Mouse (Mus musculus) Patski (cell line): ENCODE measurements around the gene Upk3b. TPM values are rescaled to one million over a fixed set of nuclear protein-coding genes. Genes with fewer than 3 reads are reported as not detected.
"Not testable (repeated sequence)": the region's sequence is repeated elsewhere in the genome, so short reads cannot be mapped to it uniquely, and the experiment has no call there.

ENCODE experiments used
- ATAC-seq: fragments of 100-300 bp; one replicate; pipeline ENCODE4 v1.8.0; 2021
- CTCF ChIA-PET: fragments of 350-600 bp; sonication (Branson Sonifier 250); formaldehyde crosslinking; loops from one replicate; lab custom pipeline; 2022; ENCODE audit warnings: inconsistent platforms; lab: Charles Lee
- POLR2A ChIA-PET: fragments of 350-600 bp; sonication (Branson Sonifier 250); formaldehyde crosslinking; loops from one replicate; lab custom pipeline; 2022; ENCODE audit warnings: antibody characterized with exemption, inconsistent platforms; lab: Charles Lee
- DNase-seq: peaks from one replicate; pipeline ENCODE4 v3.0.0-alpha.2; 2011; ENCODE audit warnings: low read depth, low spot score
- H3K27me3 ChIP-seq: fragments of 371-371 bp; one replicate; pipeline ENCODE4 v1.5.1; 2021
- CTCF ChIP-seq: fragments of 100-300 bp; IDR thresholded peaks from one replicate; pipeline ENCODE4 v1.5.1; 2021
- in situ Hi-C: fragments of 300-500 bp; cut with MboI; formaldehyde crosslinking; loops from 3 replicates; pipeline ENCODE4 v1.11.1; 2018; ENCODE audit warnings: low pct_unique_long_range_greater_than_20kb, mixed read lengths
- polyA plus RNA-seq: library from polyadenylated mRNA; unstranded; gene quantifications from one replicate; pipeline ENCODE4 v1.2.3, GENCODE M21; 2021

Upk3b gene
- polyA plus RNA-seq, 1 experiment from 2014 or later = 0.95 TPM

GRCm38 (mm10) chr5:136049926-136050325 is 11.6 kb downstream of the Upk3b start:
- in situ Hi-C loops = loop anchor here (5.0 kb wide), 2 partner anchors 68 to 148 kb away; partner anchors contain the start of gene Zp3
- CTCF ChIA-PET = interaction anchor here (2.0 to 4.9 kb wide), 3 partner anchors 11 to 68 kb away, joined by 5 to 35 read pairs (median 16); no protein-coding TSS in a partner anchor
- no peak for TF ChIP-seq CTCF
- ATAC-seq (peak; percentile 22), DNase-seq (peak; percentile 98)
- POLR2A ChIA-PET = interaction anchor here (2.1 kb wide), 1 partner anchor 31 kb away, joined by 4 read pairs; no protein-coding TSS in a partner anchor
- no peaks in the 10 kb centered on the region for H3K27me3 ChIP-seq

- DNase-seq = peak; percentile 100
- in situ Hi-C loops = no loop called here
- no peaks in the 10 kb centered on the region for H3K27me3 ChIP-seq
- POLR2A ChIA-PET = interaction anchor here (0.6 to 2.1 kb wide), 4 partner anchors 32 to 311 kb away, joined by 3 to 4 read pairs (median 3); partner anchors contain the start of gene Orai2
- peak; percentile 86 for ATAC-seq
- CTCF ChIA-PET = interaction anchor here (1.3 to 4.9 kb wide), 3 partner anchors 10 to 174 kb away, joined by 3 to 35 read pairs (median 4); no protein-coding TSS in a partner anchor
- no peak for TF ChIP-seq CTCF
Observed at GRCm38 (mm10) chr5:136051231-136052085, 13.2 kb downstream of the Upk3b start.

- ATAC-seq (peak; percentile 42), DNase-seq (peak; percentile 91)
- CTCF ChIA-PET = interaction anchor here (0.8 to 4.9 kb wide), 3 partner anchors 8 to 66 kb away, joined by 3 to 35 read pairs (median 3); no protein-coding TSS in a partner anchor
- no peak for TF ChIP-seq CTCF
- no peaks in the 10 kb centered on the region for H3K27me3 ChIP-seq
- POLR2A ChIA-PET = interaction anchor here (0.7 kb wide), 1 partner anchor 36 kb away, joined by 4 read pairs; no protein-coding TSS in a partner anchor
- in situ Hi-C loops = no loop called here
Observed at GRCm38 (mm10) chr5:136052861-136053655, 14.8 kb downstream of the Upk3b start.

- ATAC-seq (no peak), DNase-seq (no peak)
- no peak for TF ChIP-seq CTCF
- no peaks in the 10 kb centered on the region for H3K27me3 ChIP-seq
- in situ Hi-C loops = no loop called here
- ChIA-PET POLR2A (interaction anchor here (0.6 kb wide), 1 partner anchor 127 kb away, joined by 3 read pairs; no protein-coding TSS in a partner anchor), CTCF (interaction anchor here (1.0 to 1.8 kb wide), 3 partner anchors 9 to 68 kb away, joined by 3 to 7 read pairs (median 4); no protein-coding TSS in a partner anchor)
Observed at GRCm38 (mm10) chr5:136054301-136055077, 16.2 kb downstream of the Upk3b start, which contains the start of gene Upk3bl. Gene Upk3bl (plus strand): TSS chr5:136054492.

GRCm38 (mm10) chr5:136056062-136056461 is 17.8 kb downstream of the Upk3b start:
- no peak for TF ChIP-seq CTCF
- in situ Hi-C loops = no loop called here
- ATAC-seq (no peak), DNase-seq (no peak)
- ChIA-PET POLR2A (no interaction called here), CTCF (interaction anchor here (1.3 kb wide), 2 partner anchors 10 to 89 kb away, joined by 3 to 6 read pairs; no protein-coding TSS in a partner anchor)
- no peaks in the 10 kb centered on the region for H3K27me3 ChIP-seq

- no peaks in the 10 kb centered on the region for H3K27me3 ChIP-seq
- no peak for TF ChIP-seq CTCF
- CTCF ChIA-PET = interaction anchor here (0.8 to 1.3 kb wide), 3 partner anchors 11 to 90 kb away, joined by 3 to 6 read pairs (median 3); no protein-coding TSS in a partner anchor
- in situ Hi-C loops = no loop called here
- DNase-seq (no peak), ATAC-seq (no peak)
- POLR2A ChIA-PET = interaction anchor here (0.6 kb wide), 1 partner anchor 10 kb away, joined by 3 read pairs; no protein-coding TSS in a partner anchor
Observed at GRCm38 (mm10) chr5:136057085-136057484, 18.8 kb downstream of the Upk3b start.

- H3K27me3 ChIP-seq = no peaks in the 10 kb centered on the region
- in situ Hi-C loops = no loop called here
- DNase-seq = no peak
- peak; percentile 36 for ATAC-seq
- peak; percentile 99 for TF ChIP-seq CTCF
- CTCF ChIA-PET = interaction anchor here (0.6 to 3.5 kb wide), 16 partner anchors 11 to 184 kb away, joined by 3 to 46 read pairs (median 3); no protein-coding TSS in a partner anchor
- POLR2A ChIA-PET = no interaction called here
Observed at GRCm38 (mm10) chr5:136061567-136061966, 23.3 kb downstream of the Upk3b start.

- in situ Hi-C loops = no loop called here
- DNase-seq (no peak), ATAC-seq (no peak)
- ChIA-PET POLR2A (no interaction called here), CTCF (interaction anchor here (1.2 to 1.7 kb wide), 2 partner anchors 19 to 78 kb away, joined by 3 read pairs; no protein-coding TSS in a partner anchor)
- no peaks in the 10 kb centered on the region for H3K27me3 ChIP-seq
- no peak for TF ChIP-seq CTCF
Observed at GRCm38 (mm10) chr5:136063920-136064319, 25.6 kb downstream of the Upk3b start.

GRCm38 (mm10) chr5:136066404-136067148 is 28.3 kb downstream of the Upk3b start:
- CTCF ChIA-PET = interaction anchor here (1.2 to 3.0 kb wide), 2 partner anchors 20 to 79 kb away, joined by 3 to 9 read pairs; no protein-coding TSS in a partner anchor
- POLR2A ChIA-PET, H3K27me3 ChIP-seq, in situ Hi-C loops, DNase-seq, ATAC-seq: not testable (repeated sequence)
